Mouse (Mus musculus) testis, adult 2 months (tissue): ENCODE data around the gene Rnase9. TPM values are rescaled to one million over a fixed set of nuclear protein-coding genes. Genes with fewer than 3 reads are reported as not detected.

Experiments
- H3K27ac ChIP-seq: fragments of 200-500 bp; 2 replicates; pipeline ENCODE4 v1.5.1; 2012; ENCODE audit warnings: low read depth, low read length; ENCODE audit not compliant: control insufficient read depth, insufficient read depth
- H3K27me3 ChIP-seq: fragments of 200-500 bp; 2 replicates; pipeline ENCODE4 v1.6.1; 2012; ENCODE audit warnings: mild to moderate bottlenecking, low read length, moderate library complexity; ENCODE audit not compliant: control insufficient read depth, insufficient read depth
- H3K36me3 ChIP-seq: fragments of 200-500 bp; 2 replicates; pipeline ENCODE4 v1.6.1; 2012; ENCODE audit warnings: mild to moderate bottlenecking, low read length; ENCODE audit not compliant: control insufficient read depth, insufficient read depth
- H3K4me1 ChIP-seq: fragments of 200-500 bp; 2 replicates; pipeline ENCODE4 v1.6.1; 2012; ENCODE audit warnings: low read length; ENCODE audit not compliant: control insufficient read depth, insufficient read depth
- H3K4me3 ChIP-seq: fragments of 200-500 bp; 2 replicates; pipeline ENCODE4 v1.5.1; 2012; ENCODE audit warnings: low read depth, mild to moderate bottlenecking, low read length, moderate library complexity, mixed read lengths; ENCODE audit not compliant: control insufficient read depth
- CTCF ChIP-seq: fragments of 200-500 bp; IDR thresholded peaks from 2 replicates; pipeline ENCODE4 v1.5.1; 2012; ENCODE audit warnings: low read depth, mild to moderate bottlenecking, inconsistent platforms, low read length, moderate library complexity; ENCODE audit not compliant: control insufficient read depth, insufficient read depth, insufficient replicate concordance
- POLR2A ChIP-seq: fragments of 200-500 bp; IDR thresholded peaks from 2 replicates; pipeline ENCODE4 v1.6.1; 2012; ENCODE audit warnings: low read depth, mild to moderate bottlenecking, inconsistent platforms, low read length, moderate library complexity; ENCODE audit not compliant: control insufficient read depth
- polyA plus RNA-seq: library from polyadenylated mRNA; depleted of rRNA; stranded (reverse); fragments of >200 nt; gene quantifications from 2 replicates; pipeline ENCODE4 v1.2.3, GENCODE M21; 2012

The Rnase9 gene
- polyA plus RNA-seq, 1 experiment: not detected

DNA sequence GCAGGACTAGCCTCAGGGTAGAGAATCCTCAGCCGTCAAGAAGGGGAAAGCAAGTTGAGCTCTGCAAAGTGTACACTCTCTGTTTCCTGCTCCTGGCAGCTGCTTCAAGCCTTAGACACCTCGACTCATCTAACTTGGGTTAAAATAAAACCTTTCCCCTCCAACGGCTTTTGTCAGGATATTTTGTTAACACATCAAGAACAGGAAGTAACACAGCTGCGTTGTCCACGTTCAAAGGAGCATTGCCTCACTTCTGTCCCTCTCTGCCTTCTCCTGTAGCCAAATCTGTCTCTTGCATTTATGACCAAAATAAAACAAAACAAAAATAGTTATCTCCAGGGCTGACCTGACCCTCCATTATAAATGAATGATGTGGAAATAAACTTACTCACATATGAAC, 6.2 kb upstream of the Rnase9 start:
- Histone ChIP-seq H3K36me3 (no peaks in the 10 kb centered on the region), H3K27me3 (no peaks in the 10 kb centered on the region), H3K4me3 (no peak overlapping the region), H3K4me1 (no peaks in the 10 kb centered on the region), H3K27ac (no peak overlapping the region)
- TF ChIP-seq CTCF (no peak), POLR2A (no peak)

- TF ChIP-seq POLR2A (no peak), CTCF (no peak)
- H3K27ac ChIP-seq: no peak overlapping the region
- H3K27me3 ChIP-seq: no peaks in the 10 kb centered on the region
- no peaks in the 10 kb centered on the region for H3K4me1 ChIP-seq
- no peak overlapping the region for H3K4me3 ChIP-seq
- no peaks in the 10 kb centered on the region for H3K36me3 ChIP-seq
Measured at GRCm38 (mm10) chr14:51036214-51036613, 5.5 kb downstream of the Rnase9 start.

DNA sequence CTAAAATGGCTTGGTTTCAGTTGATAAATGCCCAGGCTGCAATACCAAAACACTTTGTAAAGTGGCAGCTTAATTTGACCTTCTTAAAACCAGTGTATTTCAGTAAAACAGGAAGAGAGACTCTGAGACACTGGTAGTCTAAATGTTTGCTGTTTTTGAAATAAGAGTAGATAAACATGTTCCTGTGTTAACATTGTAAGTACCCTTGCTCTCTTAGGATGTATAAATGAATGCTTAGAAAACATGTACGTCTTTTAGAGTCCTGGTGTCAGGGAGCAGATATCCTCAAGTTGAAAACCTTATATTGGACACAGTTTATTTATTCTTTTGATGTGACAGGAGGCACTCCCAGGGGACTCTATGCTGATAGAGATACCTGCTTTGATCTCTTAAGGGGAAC, 6.5 kb downstream of the Rnase9 start:
- H3K27ac ChIP-seq: no peak overlapping the region

DNA sequence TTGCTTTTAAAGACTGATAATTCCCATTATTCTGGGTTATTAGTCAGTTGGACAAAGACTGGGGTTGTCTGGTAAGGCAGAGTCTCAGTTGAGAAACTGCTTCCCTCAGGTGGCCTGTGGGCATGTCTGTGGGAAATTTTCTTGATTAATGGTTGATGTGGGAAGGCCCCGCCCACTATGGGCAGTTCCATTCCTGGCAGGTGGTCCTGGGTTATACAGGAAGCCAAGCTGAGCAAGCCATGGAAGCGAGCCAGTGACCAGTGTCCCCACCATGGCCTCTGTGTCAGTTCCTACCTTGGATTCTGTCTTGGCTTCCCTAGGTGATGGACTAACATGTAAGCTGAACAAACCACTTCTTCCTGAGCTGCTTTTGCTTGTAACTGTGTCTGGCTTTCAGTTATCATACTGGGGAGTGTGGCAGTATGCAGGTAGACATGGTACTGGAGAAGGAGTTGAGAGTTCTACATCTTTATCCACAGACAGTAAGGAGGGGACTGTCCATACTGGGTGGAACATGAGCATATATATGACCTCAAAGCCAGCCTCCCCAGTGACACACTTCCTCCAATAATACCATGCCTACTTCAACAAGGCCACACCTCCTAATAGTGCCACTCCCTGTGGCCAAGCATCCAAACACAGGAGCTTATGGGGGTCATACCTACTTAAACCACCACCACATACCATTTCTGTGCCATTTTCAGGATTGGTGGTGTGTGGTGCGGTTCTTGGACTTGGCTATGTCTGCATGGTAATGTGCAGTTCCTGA, 14.1 kb downstream of the Rnase9 start:
- H3K27ac ChIP-seq: no peak overlapping the region
- no peaks in the 10 kb centered on the region for H3K27me3 ChIP-seq
- no peak for TF ChIP-seq CTCF
- no peak for TF ChIP-seq POLR2A
- H3K4me1 ChIP-seq: no peaks in the 10 kb centered on the region
- no peak overlapping the region for H3K4me3 ChIP-seq
- H3K36me3 ChIP-seq: no peaks in the 10 kb centered on the region

More for the DNA sequence above, 6.5 kb downstream of the Rnase9 start:
- no peaks in the 10 kb centered on the region for H3K36me3 ChIP-seq
- H3K4me1 ChIP-seq: no peaks in the 10 kb centered on the region
- no peak for TF ChIP-seq POLR2A
- no peaks in the 10 kb centered on the region for H3K27me3 ChIP-seq
- H3K4me3 ChIP-seq: no peak overlapping the region

- H3K36me3 ChIP-seq: no peaks in the 10 kb centered on the region
- H3K4me1 ChIP-seq: no peaks in the 10 kb centered on the region
- H3K27ac ChIP-seq: no peak overlapping the region
- H3K27me3 ChIP-seq: no peaks in the 10 kb centered on the region
- peak; percentile 21; the same call in 1 of the 2 replicates for TF ChIP-seq CTCF
- no peak for TF ChIP-seq POLR2A
- H3K4me3 ChIP-seq: no peak overlapping the region
Measured at GRCm38 (mm10) chr14:51026391-51027133, 15.1 kb downstream of the Rnase9 start.

GRCm38 (mm10) chr14:51024820-51025219, 16.8 kb downstream of the Rnase9 start:
- Histone ChIP-seq H3K27me3 (no peaks in the 10 kb centered on the region), H3K4me1 (no peaks in the 10 kb centered on the region), H3K36me3 (no peaks in the 10 kb centered on the region), H3K27ac (no peak overlapping the region), H3K4me3 (no peak overlapping the region)
- TF ChIP-seq CTCF (no peak), POLR2A (no peak)

DNA sequence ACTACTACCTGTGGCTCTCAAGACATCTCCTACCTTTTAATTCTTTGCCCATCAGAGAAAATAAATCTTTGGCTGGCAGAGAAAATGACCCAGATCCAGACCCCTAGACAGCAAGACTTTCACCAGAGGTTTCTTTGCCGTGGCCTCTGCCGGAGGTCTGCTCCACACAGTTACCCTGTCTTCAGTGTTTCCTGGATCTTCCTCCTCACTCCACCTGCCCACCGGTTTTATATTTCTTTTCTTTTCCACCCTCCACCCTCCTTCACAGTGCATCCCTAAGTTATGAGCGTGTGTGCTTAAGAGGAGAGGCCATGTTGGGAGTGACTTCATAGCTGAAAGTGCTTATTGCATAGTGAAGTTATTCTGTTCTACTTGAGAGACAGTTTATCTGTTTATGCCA, 18.2 kb downstream of the Rnase9 start:
- no peaks in the 10 kb centered on the region for H3K36me3 ChIP-seq
- no peak overlapping the region for H3K4me3 ChIP-seq
- no peaks in the 10 kb centered on the region for H3K4me1 ChIP-seq
- H3K27ac ChIP-seq: no peak overlapping the region
- H3K27me3 ChIP-seq: no peaks in the 10 kb centered on the region
- TF ChIP-seq POLR2A (no peak), CTCF (no peak)
